Mouse (Mus musculus): Measurements from ENCODE around the gene Mta3. TPM values are rescaled to one million over a fixed set of nuclear protein-coding genes. Genes with fewer than 3 reads are reported as not detected.
"Not testable (repeated sequence)": the region's sequence is repeated elsewhere in the genome, so short reads cannot be mapped to it uniquely, and the experiment has no call there.

Gene Mta3
- total and polyA plus RNA-seq, 2 experiments from 2014 or later = 35.7 to 38.9 TPM

GRCm38 (mm10) chr17:83708256-83708655 lies 2.3 kb downstream of the Mta3 start:
- 87% methylated on average over 10 of the region's 10 CpGs for WGBS
- DNase-seq (no peak), ATAC-seq (no peak)
- Histone ChIP-seq H3K9me3 (ENCODE audit: low read length) (no peaks in the 10 kb centered on the region), H3K27ac (ENCODE audit: low read depth, low read length) (no peak overlapping the region), H3K36me3 (ENCODE audit: insufficient read depth) (0 out of 2 replicates have a peak, but pooled peaks cover 3% of the 10 kb centered on the region), H3K4me3 (ENCODE audit: low read depth, low read length) (no peak overlapping the region), H3K27me3 (ENCODE audit: insufficient read depth, low read length) (no peaks in the 10 kb centered on the region), H3K4me1 (ENCODE audit: insufficient read depth) (no peaks in the 10 kb centered on the region), H3K9ac (no peak overlapping the region), H3K4me2 (ENCODE audit: low read depth) (no peak overlapping the region)
- no peak for TF ChIP-seq CTCF (IDR thresholded peaks at IDR 0.05; ENCODE audit: low read depth)

DNA sequence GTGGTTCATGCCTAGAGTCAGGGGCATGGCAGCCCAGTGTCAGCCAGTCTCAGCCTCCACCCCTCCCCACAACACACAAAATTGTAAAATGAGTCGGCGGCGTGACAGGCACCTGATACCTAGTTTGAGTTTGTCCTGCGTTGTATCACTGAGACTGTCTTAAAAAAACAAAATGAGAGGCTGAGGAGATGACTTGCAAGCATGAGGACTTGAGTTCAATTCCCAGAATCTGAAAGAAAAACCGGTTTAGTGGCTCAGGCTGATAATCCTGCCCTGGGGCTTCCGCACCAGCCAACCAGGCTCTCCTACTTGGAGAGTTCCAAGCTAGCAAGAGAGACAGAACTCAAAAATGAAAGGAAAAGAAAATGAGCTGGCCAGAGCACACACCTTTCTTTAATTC lies 2.9 kb downstream of the Mta3 start:
- no peak for DNase-seq
- Histone ChIP-seq H3K27ac (ENCODE audit: low read depth, low read length) (no peak overlapping the region), H3K4me3 (ENCODE audit: low read depth, low read length) (no peak overlapping the region), H3K4me1 (ENCODE audit: insufficient read depth) (no peaks in the 10 kb centered on the region), H3K9me3 (ENCODE audit: low read length) (no peaks in the 10 kb centered on the region), H3K4me2 (ENCODE audit: low read depth) (no peak overlapping the region), H3K9ac (no peak overlapping the region), H3K27me3 (ENCODE audit: insufficient read depth, low read length) (no peaks in the 10 kb centered on the region), H3K36me3 (ENCODE audit: insufficient read depth) (0 out of 2 replicates have a peak, but pooled peaks cover 3% of the 10 kb centered on the region)
- 90% methylated on average over 6 of the region's 6 CpGs for WGBS
- no peak for ATAC-seq
- TF ChIP-seq CTCF (IDR thresholded peaks at IDR 0.05; ENCODE audit: low read depth) = no peak

GRCm38 (mm10) chr17:83709517-83709916 lies 3.6 kb downstream of the Mta3 start:
- WGBS = 76% methylated on average over 3 of the region's 3 CpGs
- not testable (repeated sequence) for H3K36me3 ChIP-seq (ENCODE audit: insufficient read depth)

GRCm38 (mm10) chr17:83710639-83711038 lies 4.7 kb downstream of the Mta3 start:
- Histone ChIP-seq H3K4me2 (ENCODE audit: low read depth) (no peak overlapping the region), H3K4me3 (ENCODE audit: low read depth, low read length) (no peak overlapping the region), H3K27ac (ENCODE audit: low read depth, low read length) (no peak overlapping the region), H3K9me3 (ENCODE audit: low read length) (no peaks in the 10 kb centered on the region), H3K9ac (no peak overlapping the region), H3K4me1 (ENCODE audit: insufficient read depth) (no peaks in the 10 kb centered on the region), H3K27me3 (ENCODE audit: insufficient read depth, low read length) (no peaks in the 10 kb centered on the region), H3K36me3 (ENCODE audit: insufficient read depth) (peaks cover 6% of the 10 kb centered on the region; the same call in 1 of the 2 replicates)
- no peak for TF ChIP-seq CTCF (IDR thresholded peaks at IDR 0.05; ENCODE audit: low read depth)
- WGBS = 93% methylated on average over 8 of the region's 8 CpGs
- DNase-seq = no peak
- no peak for ATAC-seq

More at GRCm38 (mm10) chr17:83709517-83709916, 3.6 kb downstream of the Mta3 start:
- H3K4me3 ChIP-seq (ENCODE audit: low read depth, low read length); H3K27me3 ChIP-seq (ENCODE audit: insufficient read depth, low read length); H3K27ac ChIP-seq (ENCODE audit: low read depth, low read length); ATAC-seq; H3K9ac ChIP-seq; H3K4me1 ChIP-seq (ENCODE audit: insufficient read depth); DNase-seq; H3K4me2 ChIP-seq (ENCODE audit: low read depth); H3K9me3 ChIP-seq (ENCODE audit: low read length): not testable (repeated sequence)

DNA sequence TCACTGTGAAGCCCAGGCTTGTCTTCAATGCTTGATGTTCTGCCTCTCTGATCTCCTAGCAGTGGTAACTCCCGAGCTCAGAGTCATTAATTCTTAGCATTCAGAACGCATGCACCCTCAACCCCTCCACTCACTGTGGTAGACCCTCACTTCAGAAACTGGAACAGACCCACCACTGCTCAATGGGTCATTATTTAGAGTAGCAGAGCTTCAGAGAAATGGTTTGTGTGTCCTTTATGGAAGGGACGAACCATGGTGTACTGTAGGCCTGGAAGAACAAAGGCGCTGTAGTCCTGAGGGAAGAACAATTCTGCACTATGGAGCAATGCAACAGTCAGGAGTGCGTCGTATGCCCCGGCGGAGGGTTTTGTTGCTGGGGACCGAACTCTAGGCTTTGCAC lies 6.4 kb downstream of the Mta3 start:
- no peak overlapping the region for H3K4me3 ChIP-seq (ENCODE audit: low read depth, low read length)
- H3K27ac ChIP-seq (ENCODE audit: low read depth, low read length) = no peak overlapping the region
- WGBS = 91% methylated on average over 9 of the region's 9 CpGs
- no peaks in the 10 kb centered on the region for H3K9me3 ChIP-seq (ENCODE audit: low read length)
- H3K4me1 ChIP-seq (ENCODE audit: insufficient read depth) = no peaks in the 10 kb centered on the region
- ATAC-seq (no peak), DNase-seq (no peak)
- no peak for TF ChIP-seq CTCF (IDR thresholded peaks at IDR 0.05; ENCODE audit: low read depth)
- peaks cover 19% of the 10 kb centered on the region for H3K36me3 ChIP-seq (ENCODE audit: insufficient read depth)
- no peak overlapping the region for H3K4me2 ChIP-seq (ENCODE audit: low read depth)
- no peak overlapping the region for H3K9ac ChIP-seq
- H3K27me3 ChIP-seq (ENCODE audit: insufficient read depth, low read length) = no peaks in the 10 kb centered on the region

DNA sequence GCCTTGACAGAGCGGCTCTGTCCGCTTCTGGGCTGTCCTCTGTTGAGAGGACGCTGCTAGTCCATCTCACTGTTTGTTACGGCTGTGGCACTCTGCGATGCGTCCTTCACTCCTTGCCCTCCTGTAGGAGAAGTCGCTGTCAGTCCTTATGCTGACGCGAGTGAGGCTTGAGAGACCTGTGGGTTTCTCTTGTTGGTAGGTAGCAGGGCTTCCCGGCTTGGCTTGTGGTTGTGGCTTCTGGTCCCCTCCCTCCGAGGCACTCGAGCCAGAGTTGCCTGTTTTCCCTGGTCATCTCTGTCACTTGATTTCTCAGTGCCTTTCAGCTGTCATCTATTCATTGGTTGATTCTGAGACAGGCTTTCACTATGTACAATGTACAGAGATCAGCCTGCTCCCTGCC lies 14.5 kb downstream of the Mta3 start:
- Histone ChIP-seq H3K9ac (no peak overlapping the region), H3K9me3 (ENCODE audit: low read length) (no peaks in the 10 kb centered on the region), H3K4me1 (ENCODE audit: insufficient read depth) (no peaks in the 10 kb centered on the region), H3K27me3 (ENCODE audit: insufficient read depth, low read length) (no peaks in the 10 kb centered on the region), H3K36me3 (ENCODE audit: insufficient read depth) (peaks cover 21% of the 10 kb centered on the region), H3K27ac (ENCODE audit: low read depth, low read length) (no peak overlapping the region), H3K4me3 (ENCODE audit: low read depth, low read length) (no peak overlapping the region), H3K4me2 (ENCODE audit: low read depth) (no peak overlapping the region)
- DNase-seq = no peak
- no peak for TF ChIP-seq CTCF (IDR thresholded peaks at IDR 0.05; ENCODE audit: low read depth)
- 88% methylated on average over 12 of the region's 12 CpGs for WGBS
- ATAC-seq = no peak

- Histone ChIP-seq H3K9me3 (ENCODE audit: low read length) (no peaks in the 10 kb centered on the region), H3K27me3 (ENCODE audit: insufficient read depth, low read length) (no peaks in the 10 kb centered on the region), H3K4me1 (ENCODE audit: insufficient read depth) (no peaks in the 10 kb centered on the region), H3K4me2 (ENCODE audit: low read depth) (no peak overlapping the region), H3K9ac (no peak overlapping the region), H3K27ac (ENCODE audit: low read depth, low read length) (no peak overlapping the region), H3K36me3 (ENCODE audit: insufficient read depth) (peaks cover 18% of the 10 kb centered on the region), H3K4me3 (ENCODE audit: low read depth, low read length) (no peak overlapping the region)
- ATAC-seq = no peak
- DNase-seq = no peak
- 92% methylated on average over 10 of the region's 10 CpGs for WGBS
- TF ChIP-seq CTCF (IDR thresholded peaks at IDR 0.05; ENCODE audit: low read depth) = no peak
Measured at GRCm38 (mm10) chr17:83721157-83721556, 15.2 kb downstream of the Mta3 start.

GRCm38 (mm10) chr17:83723064-83723463 lies 17.1 kb downstream of the Mta3 start:
- H3K4me1 ChIP-seq (ENCODE audit: insufficient read depth) = no peaks in the 10 kb centered on the region
- 77% methylated on average over 9 of the region's 9 CpGs for WGBS
- no peak overlapping the region for H3K9ac ChIP-seq
- H3K36me3 ChIP-seq (ENCODE audit: insufficient read depth) = peaks cover 7% of the 10 kb centered on the region; the same call in 1 of the 2 replicates
- no peak overlapping the region for H3K27ac ChIP-seq (ENCODE audit: low read depth, low read length)
- H3K4me3 ChIP-seq (ENCODE audit: low read depth, low read length) = no peak overlapping the region
- TF ChIP-seq CTCF (IDR thresholded peaks at IDR 0.05; ENCODE audit: low read depth) = no peak
- no peaks in the 10 kb centered on the region for H3K27me3 ChIP-seq (ENCODE audit: insufficient read depth, low read length)
- no peak for ATAC-seq
- no peaks in the 10 kb centered on the region for H3K9me3 ChIP-seq (ENCODE audit: low read length)
- no peak for DNase-seq
- no peak overlapping the region for H3K4me2 ChIP-seq (ENCODE audit: low read depth)
